Mouse (Mus musculus) stomach, postnatal 0 days (tissue): ENCODE results near the gene Rimklb.

Experiments
- CTCF ChIP-seq: IDR thresholded peaks from 2 replicates; pipeline ENCODE4 v1.5.1; 2016; ENCODE audit warnings: antibody characterized with exemption, low read depth, mild to moderate bottlenecking, moderate library complexity
- EP300 ChIP-seq: optimal IDR thresholded peaks from 2 replicates; pipeline ENCODE3; 2016; ENCODE audit warnings: antibody characterized with exemption

DNA sequence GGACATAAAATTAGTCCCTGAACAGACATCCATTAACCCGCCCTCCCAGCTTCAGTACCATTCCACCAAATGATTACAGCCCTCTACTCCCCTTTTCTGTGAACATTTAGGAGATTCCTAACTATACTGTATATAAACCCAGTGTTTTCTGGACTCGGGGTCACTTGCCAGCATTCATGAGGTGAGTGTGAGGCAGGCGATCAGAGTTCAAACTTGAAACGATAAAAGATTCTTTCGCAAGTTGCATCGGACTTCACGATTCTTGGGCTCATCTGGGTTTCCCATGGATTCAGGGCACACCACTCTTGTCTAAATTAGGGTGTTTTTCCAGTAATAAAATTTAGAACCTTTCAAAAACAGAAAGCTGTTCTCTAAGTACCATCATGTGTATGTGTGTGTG is 71.1 kb downstream of the Rimklb start:
- no peak for TF ChIP-seq CTCF
- TF ChIP-seq EP300 = no peak
